Mouse (Mus musculus): ENCODE results near the gene Syce3. TPM values are rescaled to one million over a fixed set of nuclear protein-coding genes. Genes with fewer than 3 reads are reported as not detected.

The Syce3 gene
- total RNA-seq, 1 experiment from 2014 or later = not detected

GRCm38 (mm10) chr15:89421938-89422337 lies 11.6 kb upstream of the Syce3 start:
- no peak for DNase-seq

GRCm38 (mm10) chr15:89415282-89415681 lies 5.0 kb upstream of the Syce3 start:
- no peak for DNase-seq

GRCm38 (mm10) chr15:89406691-89407090 lies 3.6 kb downstream of the Syce3 start:
- no peak for DNase-seq

- DNase-seq = no peak
These were observed 5.3 kb downstream of the Syce3 start for GRCm38 (mm10) chr15:89404831-89405623.

- no peak for DNase-seq
These were observed 7.8 kb downstream of the Syce3 start for GRCm38 (mm10) chr15:89402471-89402870.

- no peak for DNase-seq
These were observed 10.6 kb downstream of the Syce3 start for GRCm38 (mm10) chr15:89399716-89400115.

GRCm38 (mm10) chr15:89398146-89398545 lies 12.2 kb downstream of the Syce3 start:
- no peak for DNase-seq

GRCm38 (mm10) chr15:89396883-89397282 lies 13.4 kb downstream of the Syce3 start:
- DNase-seq = no peak

- no peak for DNase-seq
These were observed 20.2 kb downstream of the Syce3 start for GRCm38 (mm10) chr15:89390081-89390480.

- DNase-seq = no peak
These were observed 23.2 kb downstream of the Syce3 start for GRCm38 (mm10) chr15:89387127-89387526.

GRCm38 (mm10) chr15:89384617-89385016 lies 25.7 kb downstream of the Syce3 start, which contains the start of gene Klhdc7b:
Gene Klhdc7b (plus strand): TSS chr15:89384917.
- no peak for DNase-seq

GRCm38 (mm10) chr15:89379429-89379828 lies 30.9 kb downstream of the Syce3 start:
- no peak for DNase-seq

- DNase-seq = peak; percentile 57
These were observed 31.4 kb downstream of the Syce3 start, which contains the start of gene Odf3b for GRCm38 (mm10) chr15:89378831-89379401. Gene Odf3b (minus strand): TSS chr15:89379282.

GRCm38 (mm10) chr15:89377938-89378828 lies 32.1 kb downstream of the Syce3 start:
- no peak for DNase-seq

GRCm38 (mm10) chr15:89377362-89377761 lies 32.9 kb downstream of the Syce3 start:
- no peak for DNase-seq

GRCm38 (mm10) chr15:89376957-89377356 lies 33.3 kb downstream of the Syce3 start, which contains the start of gene Tymp:
Gene Tymp (minus strand): TSS chr15:89377039.
- no peak for DNase-seq

GRCm38 (mm10) chr15:89376040-89376439 lies 34.3 kb downstream of the Syce3 start:
- DNase-seq = no peak

- no peak for DNase-seq
These were observed 35.3 kb downstream of the Syce3 start for GRCm38 (mm10) chr15:89374801-89375534.

GRCm38 (mm10) chr15:89374340-89374739 lies 36.0 kb downstream of the Syce3 start:
- DNase-seq = no peak

GRCm38 (mm10) chr15:89373762-89374248 lies 36.5 kb downstream of the Syce3 start, which contains the start of gene Sco2:
Gene Sco2 (minus strand): TSS chr15:89373846.
- DNase-seq = peak; percentile 97

GRCm38 (mm10) chr15:89373027-89373761 lies 37.1 kb downstream of the Syce3 start:
- peak; percentile 93 for DNase-seq
